Mouse (Mus musculus): ENCODE data around the gene Sult6b2. TPM values are rescaled to one million over a fixed set of nuclear protein-coding genes. Genes with fewer than 3 reads are reported as not detected.
A peak's percentile ranks its signal among the peaks of the same experiment; 100 is the strongest.

Gene Sult6b2
- total RNA-seq, 2 experiments from 2014 or later = not detected

DNA sequence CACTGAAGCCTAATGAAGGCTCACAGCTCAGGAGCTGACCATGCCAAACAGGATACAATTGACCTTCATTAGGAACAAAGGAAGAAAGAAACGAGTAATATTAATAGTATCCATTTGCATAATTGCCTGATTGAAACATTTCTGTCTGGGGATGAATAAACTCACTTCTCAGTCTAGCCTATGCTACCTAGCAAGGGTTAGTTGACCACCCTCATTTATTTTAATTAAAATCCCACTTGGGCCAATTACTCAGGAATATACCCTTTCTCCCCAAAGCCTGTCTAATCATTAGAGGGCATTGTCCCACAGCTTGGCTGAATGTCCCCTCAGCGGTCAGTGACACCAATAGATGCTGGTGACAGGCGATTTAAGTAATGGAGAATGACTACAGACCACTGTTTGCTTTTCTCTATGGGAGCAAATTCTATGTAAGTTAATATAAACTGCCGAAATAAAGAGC lies 23.7 kb downstream of the Sult6b2 start:
- intact Hi-C loops (cut with DNase I) = no loop called here
- no peak for DNase-seq

DNA sequence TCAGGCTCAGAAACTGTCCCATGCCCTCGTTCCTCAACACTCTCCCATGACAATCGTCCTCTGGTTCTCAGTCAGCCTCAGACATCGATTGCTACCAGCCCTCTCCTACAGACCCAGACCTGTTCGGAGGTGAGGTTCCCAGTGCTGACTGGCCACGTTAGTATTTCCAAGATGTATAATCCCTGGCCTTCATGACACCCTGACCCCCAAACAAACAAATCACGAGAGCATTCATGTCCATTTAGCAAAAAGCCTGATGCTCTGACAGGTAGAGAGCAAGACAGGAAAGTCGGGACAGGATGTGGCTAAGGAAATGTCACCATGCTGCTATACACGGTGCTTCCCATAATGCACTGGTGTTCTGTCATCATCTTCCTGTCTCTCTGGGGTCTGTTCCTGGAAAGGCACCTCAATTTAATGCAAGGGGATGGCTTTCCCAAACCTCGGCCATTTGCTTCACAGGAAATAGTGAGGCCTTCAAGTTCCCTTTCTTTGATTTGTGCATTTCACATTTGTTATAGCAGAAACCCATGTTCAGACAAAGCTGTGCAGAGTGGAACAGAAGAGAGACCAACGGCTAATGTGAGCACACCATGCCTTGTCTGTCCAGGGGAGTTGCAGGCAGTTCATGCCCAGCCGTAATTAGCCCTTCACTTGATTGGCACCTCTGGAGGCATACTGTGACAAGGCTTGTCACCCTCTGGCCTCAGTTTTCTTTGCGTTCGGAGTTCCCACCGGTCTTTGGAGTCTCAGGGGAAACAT lies 24.3 kb downstream of the Sult6b2 start:
- no peak for DNase-seq
- intact Hi-C loops (cut with DNase I) = loop anchor here (2.0 kb wide), 1 partner anchor 35 kb away; no protein-coding TSS in a partner anchor

DNA sequence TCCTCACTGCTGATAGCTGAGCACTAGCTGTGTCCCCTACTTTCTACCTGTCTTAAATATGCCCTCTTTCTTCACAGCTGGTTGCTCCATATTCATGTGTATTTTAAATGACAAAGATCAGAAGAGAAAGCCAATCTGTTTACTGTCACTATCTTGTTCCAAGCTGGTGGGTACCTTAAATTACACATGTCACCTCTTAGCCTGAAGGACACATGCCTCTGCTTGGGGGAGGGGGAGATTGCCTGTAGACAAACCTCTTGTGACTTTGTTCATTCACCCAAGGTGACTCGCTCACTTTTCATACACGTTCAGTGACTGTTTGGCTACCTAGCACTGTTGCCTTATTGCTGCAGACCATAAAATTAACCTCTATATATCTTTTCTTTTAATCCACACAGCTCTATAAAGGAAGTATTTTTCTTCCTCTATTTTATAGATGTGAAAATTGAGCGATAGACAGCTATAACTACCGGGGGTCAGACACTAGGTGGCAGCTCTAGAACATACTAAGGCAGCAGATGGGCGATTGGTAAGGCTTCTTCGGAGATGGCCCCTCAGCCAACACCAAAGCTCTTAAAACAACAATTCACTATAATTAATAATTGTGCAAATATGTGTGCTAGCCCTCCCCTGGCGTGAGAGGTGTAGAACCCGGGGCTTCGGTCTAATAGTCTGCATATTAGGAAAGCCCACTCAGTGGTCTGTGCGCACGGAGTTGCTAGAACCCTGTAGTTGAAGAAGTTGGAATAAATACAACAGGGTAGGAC lies 25.1 kb downstream of the Sult6b2 start:
- intact Hi-C loops (cut with DNase I) = loop anchor here (2.0 kb wide), 1 partner anchor 36 kb away; no protein-coding TSS in a partner anchor
- no peak for DNase-seq

DNA sequence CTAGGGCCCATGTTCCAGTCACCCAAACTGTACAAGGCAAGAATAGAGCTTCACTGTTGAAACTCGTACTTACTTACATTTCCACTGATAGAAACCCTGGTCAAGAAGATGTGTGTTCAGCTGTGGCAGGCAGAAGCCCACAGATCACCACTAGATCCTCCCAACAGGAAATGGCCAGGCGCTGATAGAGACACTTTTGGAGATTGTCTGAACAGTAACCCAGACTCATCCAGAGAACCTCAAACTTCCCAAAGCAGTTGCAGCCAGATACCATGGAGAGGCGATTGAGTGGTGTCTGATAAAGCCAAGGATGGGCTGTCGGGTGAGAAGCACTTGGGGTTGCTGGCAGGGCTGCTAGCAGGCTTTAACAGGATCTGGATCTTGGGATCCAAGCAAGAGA lies 27.4 kb downstream of the Sult6b2 start:
- no peak for DNase-seq
- intact Hi-C loops (cut with DNase I) = no loop called here

DNA sequence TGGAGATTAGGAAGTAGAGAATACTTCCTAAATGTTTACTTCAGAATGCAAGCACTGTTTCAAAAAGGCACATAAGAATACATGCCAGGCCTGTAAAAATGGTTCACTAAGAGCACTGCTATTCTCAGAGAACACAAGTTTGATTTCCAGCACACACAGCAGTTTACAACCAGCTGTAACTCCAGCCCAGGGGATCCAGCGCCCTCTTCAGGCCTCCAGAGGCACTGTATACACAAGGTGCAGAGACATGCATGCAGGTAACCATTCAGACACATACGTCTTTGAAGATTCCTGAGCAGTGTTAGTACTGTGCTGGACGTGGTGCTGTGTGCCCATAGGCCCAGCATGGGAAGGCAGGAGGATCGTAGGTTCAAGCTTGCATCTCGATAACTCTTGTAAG lies 30.7 kb downstream of the Sult6b2 start:
- DNase-seq = no peak
- intact Hi-C loops (cut with DNase I) = no loop called here

DNA sequence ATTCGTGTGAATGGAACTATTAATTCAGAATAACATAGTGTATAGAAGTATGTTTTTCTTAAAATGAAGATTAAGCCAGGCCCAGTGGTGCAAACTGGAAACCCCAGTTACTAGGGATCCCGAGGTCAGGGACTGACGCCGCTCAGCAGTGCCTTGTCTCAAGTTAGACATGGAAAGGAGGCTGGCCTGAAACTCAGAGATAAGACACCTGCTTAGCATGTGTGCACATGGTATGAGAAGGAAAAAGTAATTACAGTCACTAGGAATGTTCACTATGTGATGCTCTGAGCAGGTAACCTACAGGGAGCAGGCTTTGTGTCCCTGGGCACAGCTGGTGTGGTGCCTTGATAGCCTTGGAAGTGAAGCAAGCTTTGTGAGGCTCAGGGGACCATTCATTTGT lies 32.7 kb downstream of the Sult6b2 start:
- intact Hi-C loops (cut with DNase I) = no loop called here
- DNase-seq = no peak

DNA sequence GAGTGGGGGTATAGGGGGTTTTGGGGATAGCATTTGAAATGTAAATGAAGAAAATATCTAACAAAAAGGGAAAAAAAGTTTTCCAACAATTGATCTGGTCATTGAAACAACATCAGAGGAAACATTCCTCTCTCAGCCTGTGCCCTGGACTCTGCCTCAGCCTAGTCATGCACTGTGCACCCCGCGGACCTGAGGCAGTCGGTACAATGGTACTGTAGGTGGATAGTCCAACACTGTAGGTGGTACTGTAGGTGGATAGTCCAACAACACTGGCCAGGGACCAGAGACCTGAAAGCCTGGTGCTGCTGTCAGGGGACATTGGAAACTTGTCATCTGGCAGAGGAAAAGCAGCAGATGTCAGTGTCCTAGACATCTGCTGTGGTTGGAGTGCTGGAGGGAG lies 34.4 kb downstream of the Sult6b2 start:
- no peak for DNase-seq
- intact Hi-C loops (cut with DNase I) = no loop called here

DNA sequence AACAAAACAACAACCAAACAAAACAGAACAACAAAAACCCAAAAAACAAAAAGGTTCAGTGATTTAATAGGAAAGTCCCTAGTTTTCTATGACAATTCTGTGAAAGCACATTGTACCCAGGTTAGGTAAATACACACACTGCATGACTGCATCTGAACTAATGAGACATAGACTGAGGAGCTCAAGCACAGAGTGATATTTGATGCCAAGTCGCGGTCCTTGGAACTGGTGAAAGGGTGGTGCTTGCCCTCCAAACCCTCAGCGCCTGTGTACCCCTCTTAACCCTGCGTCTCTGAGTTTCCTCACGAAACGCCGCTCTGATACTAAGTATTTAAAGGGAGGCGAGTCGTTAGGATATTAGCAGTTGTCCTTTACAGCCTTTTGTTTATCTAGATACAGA lies 37.0 kb downstream of the Sult6b2 start:
- no peak for DNase-seq
- intact Hi-C loops (cut with DNase I) = no loop called here

DNA sequence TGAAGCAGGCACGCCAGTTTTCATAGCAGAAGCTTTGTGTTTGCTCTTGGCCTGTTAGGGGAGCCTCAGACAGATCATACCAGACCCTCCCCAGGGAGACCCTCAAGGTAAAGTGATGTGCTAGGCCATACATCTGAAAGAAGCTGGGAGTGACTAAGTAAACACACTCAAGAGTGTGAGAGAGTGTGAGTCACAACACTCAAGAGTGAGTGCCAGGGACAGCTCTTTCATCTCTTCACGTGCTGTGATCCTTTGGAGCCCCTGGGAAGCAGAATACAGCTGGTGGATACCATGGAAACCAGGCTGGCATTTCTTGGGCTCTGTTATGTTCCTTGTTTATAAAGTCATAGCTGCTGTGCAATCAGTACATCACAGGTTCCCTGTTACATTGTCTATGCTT lies 39.4 kb downstream of the Sult6b2 start:
- intact Hi-C loops (cut with DNase I) = no loop called here

DNA sequence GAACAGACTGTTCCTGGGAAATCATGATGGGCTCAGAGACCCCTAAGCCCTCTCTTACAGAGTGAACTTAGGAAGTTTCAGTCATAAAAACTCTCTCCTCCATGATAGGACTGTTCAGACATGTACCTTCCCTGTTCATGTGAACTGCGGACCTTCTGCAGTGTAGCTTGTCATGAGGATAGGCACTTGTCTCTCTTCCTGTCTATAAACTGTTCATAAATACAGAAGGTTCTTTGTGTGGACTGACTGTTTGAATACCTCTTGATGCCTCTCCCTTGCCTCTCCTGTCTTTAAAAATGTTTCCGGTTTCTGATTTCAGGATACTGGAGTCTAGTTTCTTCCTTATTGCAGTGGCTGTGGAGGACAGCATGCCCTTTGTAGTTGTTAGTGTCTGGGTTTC lies 44.7 kb downstream of the Sult6b2 start:
- intact Hi-C loops (cut with DNase I) = loop anchor here (10.0 kb wide), 1 partner anchor 395 kb away; no protein-coding TSS in a partner anchor

More for the DNA sequence above, 39.4 kb downstream of the Sult6b2 start:
- DNase-seq = no peak

DNA sequence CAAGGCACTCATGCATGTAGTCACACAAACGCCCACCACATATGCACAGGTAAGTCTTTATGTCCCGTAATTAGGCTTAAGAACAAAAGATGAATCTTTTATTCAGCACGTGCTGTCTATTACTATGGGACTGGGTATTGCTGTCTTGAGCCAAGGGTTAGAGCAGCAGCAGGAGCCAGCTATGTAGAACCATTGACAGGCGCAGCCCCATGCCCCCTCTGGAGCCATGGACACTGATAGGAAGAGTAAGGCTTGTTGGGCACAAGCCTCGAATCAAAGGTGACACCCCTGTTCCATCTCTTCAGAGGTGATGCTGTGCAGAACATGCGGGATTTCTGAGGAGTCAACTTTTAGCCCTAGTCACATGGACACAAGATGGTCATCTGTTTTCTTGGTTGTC lies 45.7 kb downstream of the Sult6b2 start:
- no peak for DNase-seq
- intact Hi-C loops (cut with DNase I) = loop anchor here (10.0 kb wide), 1 partner anchor 394 kb away; no protein-coding TSS in a partner anchor

More for the DNA sequence above, 44.7 kb downstream of the Sult6b2 start:
- no peak for DNase-seq

DNA sequence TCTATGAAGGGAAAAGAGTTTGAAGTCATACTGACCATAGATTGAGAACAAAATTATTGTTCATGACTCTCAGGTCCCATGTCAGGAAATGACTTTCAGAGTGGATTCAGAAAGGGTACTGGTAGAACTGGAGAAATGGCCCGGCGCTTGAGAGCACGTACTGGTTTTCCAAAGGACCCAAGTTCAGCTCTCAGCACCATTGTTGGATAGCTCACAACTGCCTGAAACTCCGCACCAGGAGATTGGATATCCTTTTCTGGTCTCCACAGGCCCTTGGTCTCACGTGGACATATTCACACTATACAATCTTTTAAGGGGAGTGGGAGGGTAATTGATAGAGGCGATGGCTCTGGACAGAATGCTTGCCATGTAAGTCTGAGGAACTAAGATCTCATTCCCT lies 46.3 kb downstream of the Sult6b2 start:
- intact Hi-C loops (cut with DNase I) = loop anchor here (10.0 kb wide), 1 partner anchor 393 kb away; no protein-coding TSS in a partner anchor
- no peak for DNase-seq

DNA sequence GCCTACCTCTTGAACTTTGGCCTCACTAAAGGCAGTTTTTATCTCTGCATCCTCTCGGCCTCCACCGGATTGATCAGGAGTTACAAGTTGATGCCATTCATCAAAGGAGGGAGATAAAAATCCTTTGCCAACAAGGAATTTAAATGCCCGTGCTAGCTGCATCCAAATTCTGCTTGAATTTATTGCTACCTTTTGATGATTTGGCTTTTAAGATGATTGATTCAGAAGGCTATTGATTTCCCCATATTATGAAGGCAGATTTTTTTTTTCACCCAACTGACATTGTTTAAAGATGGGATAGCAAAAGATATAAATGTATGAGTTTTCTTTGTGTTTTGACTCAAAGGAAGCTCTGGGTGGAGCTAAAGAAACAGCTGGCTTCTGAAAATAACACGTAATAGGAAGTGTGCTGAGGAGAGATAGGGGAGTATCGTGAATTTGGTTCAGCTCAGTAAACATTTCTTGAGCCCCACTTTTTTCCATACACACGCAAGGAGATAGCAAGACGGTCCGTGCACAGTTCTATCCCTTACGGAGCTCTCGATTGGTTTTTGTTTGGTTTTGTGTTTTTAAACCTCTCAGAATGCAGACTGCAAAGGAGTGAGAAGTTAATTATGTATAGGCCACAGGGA lies 46.9 kb downstream of the Sult6b2 start:
- no peak for DNase-seq
- intact Hi-C loops (cut with DNase I) = loop anchor here (10.0 kb wide), 1 partner anchor 393 kb away; no protein-coding TSS in a partner anchor

DNA sequence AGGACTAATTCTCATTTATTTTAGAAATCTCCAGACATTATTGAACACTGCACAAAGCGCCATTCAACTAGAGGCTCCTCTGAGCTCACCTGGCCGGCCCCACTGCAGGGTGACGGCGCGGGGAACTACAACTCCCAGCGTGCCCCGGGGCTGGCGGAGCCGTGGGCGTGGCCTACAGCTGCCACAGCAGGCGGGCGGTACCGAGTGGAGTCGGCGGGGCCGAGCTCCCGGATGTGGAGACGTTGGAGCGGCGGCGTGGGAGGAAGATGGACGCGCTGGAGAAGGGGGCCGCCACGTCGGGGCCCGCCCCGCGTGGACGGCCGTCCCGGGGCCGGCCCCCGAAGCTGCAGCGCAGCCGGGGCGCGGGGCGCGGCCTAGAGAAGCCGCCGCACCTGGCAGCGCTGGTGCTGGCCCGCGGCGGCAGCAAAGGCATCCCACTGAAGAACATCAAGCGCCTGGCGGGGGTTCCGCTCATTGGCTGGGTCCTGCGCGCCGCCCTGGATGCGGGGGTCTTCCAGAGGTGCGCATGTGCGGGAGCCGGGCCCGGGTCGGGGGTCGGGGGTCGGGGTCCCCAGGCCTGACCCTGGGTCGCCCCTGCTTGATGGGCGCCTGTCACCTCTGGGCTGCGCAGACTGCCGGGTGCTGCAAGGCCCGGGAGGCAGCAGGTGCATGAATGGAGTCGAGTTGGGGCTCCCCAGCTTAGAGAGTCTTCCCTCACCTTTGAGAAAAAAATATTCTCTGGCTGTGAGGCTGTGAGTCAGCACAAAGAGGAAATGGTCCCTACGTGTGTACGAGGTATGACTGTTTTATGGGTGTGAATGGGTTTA lies 47.6 kb downstream of the Sult6b2 start, which contains the start of gene Cmas:
TSS of gene Cmas (plus strand) at position 180 of the 827 bp plus-strand sequence.
- intact Hi-C loops (cut with DNase I) = loop anchor here (10.0 kb wide), 1 partner anchor 392 kb away; no protein-coding TSS in a partner anchor
- DNase-seq = peak; percentile 75 to 85

DNA sequence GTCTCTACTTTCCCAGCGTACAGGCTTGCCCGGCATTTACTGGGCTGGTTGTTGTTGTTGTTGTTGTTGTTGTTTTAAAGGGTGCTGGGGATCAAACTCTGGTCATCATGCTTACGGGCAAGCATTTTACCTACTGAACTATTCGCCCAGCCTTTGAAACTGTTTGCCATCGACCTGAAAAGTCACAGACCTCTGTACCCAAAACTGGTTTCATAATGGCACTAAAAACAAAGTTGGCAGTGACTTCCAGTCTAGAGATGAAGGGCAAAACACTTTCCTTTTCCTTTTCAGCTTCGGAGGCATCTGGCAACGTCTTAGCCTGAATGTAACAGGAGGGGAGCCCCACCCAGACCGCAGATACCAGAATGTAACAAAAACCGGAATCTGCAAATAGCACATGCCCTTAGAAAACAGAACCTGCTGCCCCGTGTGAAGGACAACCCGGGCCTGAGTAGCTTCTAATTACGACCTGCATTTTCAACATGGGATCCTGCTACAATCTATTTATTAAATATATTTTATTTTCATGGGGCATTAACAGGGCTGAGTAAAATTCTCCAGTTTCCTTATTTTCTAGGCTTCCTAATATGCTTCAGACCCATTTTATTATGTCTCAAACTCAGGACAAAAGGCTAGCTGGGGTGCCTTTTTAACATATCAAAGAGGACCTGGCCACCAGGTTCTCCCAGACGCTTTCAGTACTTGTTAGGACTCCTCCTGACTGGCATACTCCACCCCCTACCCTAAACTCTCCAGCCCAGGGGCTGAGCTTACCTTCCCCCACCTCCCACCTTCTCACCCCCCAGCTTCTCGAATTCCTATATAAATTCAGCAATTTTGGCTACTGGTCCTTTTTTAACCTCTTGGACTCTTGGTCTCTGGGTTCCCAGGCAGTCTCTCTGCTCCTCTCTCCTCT lies 51.7 kb downstream of the Sult6b2 start:
- no peak for DNase-seq
- intact Hi-C loops (cut with DNase I) = loop anchor here (10.0 kb wide), 1 partner anchor 388 kb away; no protein-coding TSS in a partner anchor

DNA sequence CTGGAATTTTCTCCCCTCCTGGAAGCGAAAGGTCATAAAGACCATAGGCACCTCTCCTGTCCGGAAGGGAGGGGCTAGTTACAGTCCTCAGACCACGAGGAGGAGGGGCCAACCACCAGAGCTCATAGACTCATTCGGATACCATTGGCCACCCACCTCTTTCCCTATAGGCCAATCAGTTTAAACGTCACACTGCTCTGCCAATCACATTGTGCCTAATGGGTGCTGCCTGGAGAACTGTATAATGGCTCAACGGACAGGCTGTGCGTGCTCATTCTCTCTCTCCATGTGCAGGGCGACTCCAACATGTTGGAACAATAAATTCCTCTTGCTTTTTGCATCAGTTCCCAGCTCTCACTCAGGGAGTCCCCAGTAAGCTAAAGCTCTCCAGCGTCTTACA lies 52.9 kb downstream of the Sult6b2 start:
- intact Hi-C loops (cut with DNase I) = loop anchor here (10.0 kb wide), 1 partner anchor 387 kb away; no protein-coding TSS in a partner anchor
- no peak for DNase-seq

DNA sequence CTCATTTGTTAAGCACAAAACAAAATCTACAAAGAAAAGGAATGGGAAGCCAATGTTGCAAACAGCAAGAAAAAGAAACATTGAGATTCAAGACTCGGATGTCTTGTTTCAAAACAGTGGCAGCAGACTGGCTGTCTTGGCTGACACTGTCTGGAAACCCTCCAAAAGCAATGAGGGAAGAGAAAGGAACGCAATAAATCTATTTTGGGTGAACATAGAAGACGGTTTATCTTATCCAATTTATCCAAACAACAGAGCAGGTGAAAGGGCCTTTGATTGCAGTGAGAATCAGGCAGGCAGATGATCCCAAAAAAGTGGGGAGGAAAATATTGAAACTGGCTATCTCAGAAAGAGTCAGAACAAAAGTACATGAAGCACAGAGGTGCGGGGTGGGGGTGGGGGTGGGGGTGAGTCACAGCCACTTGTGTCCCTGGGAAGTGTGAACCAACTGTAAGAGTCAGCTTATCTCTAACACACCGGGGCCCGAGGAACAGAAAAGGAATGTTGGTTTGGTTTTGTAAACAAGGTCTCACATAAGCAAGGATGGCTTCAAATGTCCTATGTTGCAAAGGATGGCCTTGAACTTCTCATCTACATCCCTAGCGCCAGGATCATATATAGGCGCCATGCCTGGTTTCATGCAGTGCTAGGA lies 56.1 kb downstream of the Sult6b2 start:
- DNase-seq = no peak
- intact Hi-C loops (cut with DNase I) = no loop called here

DNA sequence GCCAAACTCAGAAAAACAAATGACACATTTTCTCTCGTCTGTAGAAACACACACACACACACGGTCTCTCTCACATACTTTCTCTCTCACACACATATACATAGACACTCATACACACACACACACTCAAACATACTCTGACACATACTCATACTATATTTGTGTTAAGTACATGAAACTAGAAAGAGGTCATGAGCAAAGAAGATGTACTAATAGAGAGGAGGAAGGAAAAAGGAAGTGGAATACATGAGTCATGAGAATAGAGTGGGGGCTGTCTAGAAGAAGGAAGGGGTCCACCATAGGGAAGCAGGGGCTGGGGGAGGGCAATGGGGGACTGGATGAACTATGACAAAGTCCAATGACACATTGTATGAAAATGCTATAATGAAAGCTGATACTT lies 57.1 kb downstream of the Sult6b2 start:
- no peak for DNase-seq
- intact Hi-C loops (cut with DNase I) = no loop called here

Data from gastrocnemius, postnatal 36 days (tissue).